Mouse (Mus musculus) spleen, postnatal 10 days (tissue): ENCODE results near the gene Tex2.
"Not testable (repeated sequence)": the region's sequence is repeated elsewhere in the genome, so short reads cannot be mapped to it uniquely, and the experiment has no call there.

Experiments used
- DNase-seq, 2 experiments: peaks; one replicate each; pipeline ENCODE4 v3.0.0; 2021 to 2022; ENCODE audit warnings: low spot score in 2 of 2

The Tex2 gene

GRCm38 (mm10) chr11:106507638-106508037, 105.6 kb downstream of the Tex2 start:
- DNase-seq = no peak

GRCm38 (mm10) chr11:106506211-106506610, 107.0 kb downstream of the Tex2 start:
- DNase-seq = no peak

- DNase-seq = no peak
Observed at GRCm38 (mm10) chr11:106504129-106504528, 109.1 kb downstream of the Tex2 start.

GRCm38 (mm10) chr11:106503425-106503717, 109.9 kb downstream of the Tex2 start:
- no peak for DNase-seq

GRCm38 (mm10) chr11:106502631-106503424, 110.4 kb downstream of the Tex2 start:
- no peak for DNase-seq

GRCm38 (mm10) chr11:106502159-106502505, 111.1 kb downstream of the Tex2 start:
- DNase-seq = no peak

GRCm38 (mm10) chr11:106501308-106502158, 111.7 kb downstream of the Tex2 start:
- peak; percentile 61 for DNase-seq

- DNase-seq = peak; percentile 93 to 94
Observed at GRCm38 (mm10) chr11:106500393-106501307, 112.6 kb downstream of the Tex2 start.

GRCm38 (mm10) chr11:106498739-106499379, 114.4 kb downstream of the Tex2 start:
- no peak for DNase-seq

- no peak for DNase-seq
Observed at GRCm38 (mm10) chr11:106497926-106498325, 115.3 kb downstream of the Tex2 start.

GRCm38 (mm10) chr11:106497009-106497408, 116.2 kb downstream of the Tex2 start:
- not testable (repeated sequence) for DNase-seq

GRCm38 (mm10) chr11:106492984-106493669, 120.1 kb downstream of the Tex2 start:
- DNase-seq = no peak

GRCm38 (mm10) chr11:106491393-106491792, 121.8 kb downstream of the Tex2 start:
- peak in 1 of 2 experiments; percentile 57 for DNase-seq

GRCm38 (mm10) chr11:106490600-106490999, 122.6 kb downstream of the Tex2 start:
- not testable (repeated sequence) for DNase-seq

- no peak for DNase-seq
Observed at GRCm38 (mm10) chr11:106490057-106490456, 123.2 kb downstream of the Tex2 start.

- DNase-seq = no peak
Observed at GRCm38 (mm10) chr11:106489036-106489693, 124.1 kb downstream of the Tex2 start.

- no peak for DNase-seq
Observed at GRCm38 (mm10) chr11:106488126-106488561, 125.1 kb downstream of the Tex2 start.

GRCm38 (mm10) chr11:106487733-106488115, 125.5 kb downstream of the Tex2 start, which contains the start of gene Ern1:
Ern1 (minus strand) TSS chr11:106487852.
- DNase-seq = peak; percentile 96 to 97

GRCm38 (mm10) chr11:106486866-106487732, 126.1 kb downstream of the Tex2 start:
- DNase-seq = peak in 1 of 2 experiments; percentile 62
